Mouse (Mus musculus): ENCODE measurements around the gene Sel1l3.

Sel1l3 gene

GRCm38 (mm10) chr5:53172256-53172636 lies 41.5 kb downstream of the Sel1l3 start:
- no peak for DNase-seq

GRCm38 (mm10) chr5:53171611-53172255 lies 42.0 kb downstream of the Sel1l3 start:
- DNase-seq: no peak

GRCm38 (mm10) chr5:53167564-53167963 lies 46.2 kb downstream of the Sel1l3 start:
- no peak for DNase-seq

- no peak for DNase-seq
These were observed 48.1 kb downstream of the Sel1l3 start for GRCm38 (mm10) chr5:53165672-53166071.

- DNase-seq: no peak
These were observed 51.3 kb downstream of the Sel1l3 start for GRCm38 (mm10) chr5:53162436-53162835.

GRCm38 (mm10) chr5:53161506-53162186 lies 52.1 kb downstream of the Sel1l3 start:
- DNase-seq: no peak

DNA sequence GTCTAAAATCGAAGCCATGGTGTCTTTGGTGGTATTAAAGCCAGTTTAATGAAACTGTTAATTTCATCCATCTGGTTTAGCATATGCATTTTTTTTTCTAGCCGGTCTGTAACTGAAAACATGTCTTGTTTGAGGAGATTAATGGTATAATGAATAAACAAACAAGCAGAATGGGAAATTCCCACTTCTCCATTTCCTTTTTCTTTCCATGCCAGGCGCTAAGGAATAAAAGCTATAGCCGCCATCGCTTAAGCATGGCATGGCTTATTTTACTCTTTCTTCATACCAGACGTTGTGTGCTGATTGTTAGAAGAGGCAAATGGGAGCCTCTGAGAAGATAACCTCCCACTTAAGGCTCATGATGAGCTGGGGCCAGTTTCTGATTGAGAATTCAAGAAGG lies 53.5 kb downstream of the Sel1l3 start:
- DNase-seq: no peak

DNA sequence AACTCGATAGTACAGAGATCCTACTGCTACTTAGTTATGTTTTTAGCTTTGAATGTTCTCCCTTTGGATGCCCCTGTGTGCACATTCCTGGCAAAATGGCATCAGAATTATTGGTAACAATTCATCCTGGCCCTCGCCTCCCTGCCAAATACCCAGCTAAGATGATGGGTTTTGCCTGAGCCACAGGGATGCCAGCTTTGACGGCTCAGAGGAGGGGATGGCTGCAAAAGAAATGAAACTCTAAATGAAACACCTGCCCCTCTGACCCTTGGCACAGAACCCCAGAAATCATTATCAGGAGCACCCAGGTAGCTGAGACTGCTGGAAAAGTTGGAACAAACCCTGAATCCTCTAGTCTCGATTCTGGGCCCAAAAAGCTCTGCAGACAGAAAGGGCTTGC lies 54.1 kb downstream of the Sel1l3 start:
- no peak for DNase-seq

DNA sequence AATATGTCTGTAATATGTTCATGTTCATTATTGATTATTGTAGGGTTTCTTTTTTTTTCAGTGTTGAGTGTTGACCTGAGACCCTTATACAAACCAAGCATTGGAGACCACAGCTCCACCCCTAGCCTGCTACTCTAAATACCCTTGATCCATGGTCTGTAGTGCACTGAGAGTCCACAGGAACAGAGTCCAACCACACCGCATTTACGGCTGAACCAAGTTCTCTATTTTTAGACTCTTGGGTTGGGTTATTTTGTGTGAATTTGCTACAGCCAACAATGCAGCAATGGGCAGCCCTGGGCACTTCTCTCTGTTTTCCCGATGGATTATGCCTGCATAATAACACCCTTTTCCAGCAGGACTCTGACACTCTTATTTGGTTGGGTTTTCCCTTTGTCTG lies 54.6 kb downstream of the Sel1l3 start:
- no peak for DNase-seq

DNA sequence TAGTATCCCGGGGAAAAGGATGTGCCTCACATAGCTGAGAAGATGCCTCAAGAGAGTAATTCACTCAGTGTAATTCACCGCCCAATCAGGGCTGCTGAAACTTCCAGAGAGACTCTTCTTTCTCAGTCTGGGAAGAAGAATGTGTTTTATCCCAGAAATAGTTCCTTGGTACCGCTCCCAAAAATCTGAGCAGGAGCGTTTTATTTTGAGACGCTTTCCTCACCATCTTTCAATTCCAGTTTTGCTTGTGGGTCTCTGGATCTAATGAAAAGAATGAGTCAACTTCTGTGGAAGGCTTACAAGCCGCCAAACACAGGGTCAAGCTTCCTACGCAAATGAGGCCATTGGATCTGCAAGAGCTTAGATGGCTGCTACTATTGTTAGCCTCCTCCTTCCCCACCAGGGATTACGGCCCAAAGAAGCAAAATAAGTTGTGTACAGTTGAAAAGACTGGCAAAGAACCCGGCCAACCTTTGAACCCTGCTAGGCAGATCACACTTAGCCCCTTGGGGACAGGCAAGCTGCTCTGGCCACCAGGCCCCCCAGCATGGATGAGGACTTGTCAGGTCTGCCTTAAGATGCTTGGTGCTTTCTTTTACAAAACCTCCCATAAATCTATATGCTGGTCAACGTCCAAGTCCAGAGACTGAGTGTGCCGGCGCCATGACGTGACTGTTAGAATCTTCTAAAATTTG lies 57.6 kb downstream of the Sel1l3 start:
- DNase-seq: no peak

DNA sequence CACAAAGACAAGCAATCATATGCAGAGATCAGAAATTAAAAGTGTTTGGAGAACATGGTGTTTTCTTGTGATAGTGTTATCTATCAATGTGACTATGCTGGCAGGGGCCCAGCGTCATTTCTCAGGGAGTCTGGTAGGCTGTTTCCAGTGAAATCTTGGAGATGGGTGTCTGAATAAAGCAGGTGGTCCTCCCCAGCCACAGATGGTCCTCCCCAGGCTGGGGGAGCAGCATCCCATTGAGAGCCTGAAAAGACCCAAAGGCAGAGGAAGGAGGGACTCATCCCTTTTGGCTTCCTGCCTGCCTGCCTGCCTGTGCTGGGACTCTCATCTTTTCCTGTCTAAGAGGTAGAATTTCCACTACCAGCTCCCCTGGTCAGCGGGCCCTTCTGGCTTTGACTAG lies 59.2 kb downstream of the Sel1l3 start:
- no peak for DNase-seq

GRCm38 (mm10) chr5:53154078-53154477 lies 59.6 kb downstream of the Sel1l3 start:
- no peak for DNase-seq

DNA sequence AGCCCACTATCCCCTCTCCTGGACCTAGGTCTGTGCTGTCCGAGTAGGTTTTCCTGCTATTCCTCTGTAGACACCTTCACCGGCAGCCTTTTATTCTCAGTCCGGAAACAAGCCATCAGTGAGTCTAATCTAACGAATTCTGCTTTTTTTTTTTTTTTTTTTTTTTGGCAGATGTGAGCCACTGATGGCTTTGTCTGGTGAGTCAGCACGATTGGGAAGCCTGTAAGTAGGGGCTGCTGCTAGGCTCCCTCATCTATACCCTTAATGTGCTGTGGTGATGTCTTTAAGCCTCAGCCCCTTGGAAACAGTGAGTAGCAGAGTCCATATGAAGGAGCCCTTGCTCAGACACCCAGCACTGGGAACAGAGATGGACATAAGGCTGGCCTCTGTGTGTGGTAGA lies 60.6 kb downstream of the Sel1l3 start:
- no peak for DNase-seq

GRCm38 (mm10) chr5:53151379-53151960 lies 62.3 kb downstream of the Sel1l3 start:
- DNase-seq: no peak

- no peak for DNase-seq
These were observed 64.6 kb downstream of the Sel1l3 start for GRCm38 (mm10) chr5:53148960-53149685.

GRCm38 (mm10) chr5:53148160-53148923 lies 65.4 kb downstream of the Sel1l3 start:
- DNase-seq: no peak

GRCm38 (mm10) chr5:53147418-53147817 lies 66.3 kb downstream of the Sel1l3 start:
- DNase-seq: no peak

GRCm38 (mm10) chr5:53146684-53147061 lies 67.1 kb downstream of the Sel1l3 start:
- no peak for DNase-seq

- DNase-seq: no peak
These were observed 67.6 kb downstream of the Sel1l3 start for GRCm38 (mm10) chr5:53146049-53146683.

DNA sequence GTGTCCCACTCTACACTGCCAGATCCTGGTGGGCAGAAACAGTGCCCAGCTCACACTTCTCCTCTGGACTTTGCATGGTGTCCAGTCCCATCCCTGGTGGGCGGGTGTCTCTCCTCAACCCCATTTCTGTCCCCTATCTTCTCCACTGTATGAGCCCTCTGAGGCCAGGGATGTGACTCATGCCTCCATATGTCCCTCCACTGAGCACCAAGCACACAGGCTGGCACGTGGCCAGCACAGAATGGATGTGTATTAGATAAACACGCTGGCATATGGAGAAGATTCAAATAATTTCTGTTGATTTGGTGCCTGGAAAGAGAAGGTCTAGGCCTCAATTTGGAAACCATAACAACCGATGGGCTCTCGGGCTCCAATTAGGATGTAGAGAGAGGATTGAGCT lies 71.1 kb downstream of the Sel1l3 start:
- DNase-seq: no peak

DNA sequence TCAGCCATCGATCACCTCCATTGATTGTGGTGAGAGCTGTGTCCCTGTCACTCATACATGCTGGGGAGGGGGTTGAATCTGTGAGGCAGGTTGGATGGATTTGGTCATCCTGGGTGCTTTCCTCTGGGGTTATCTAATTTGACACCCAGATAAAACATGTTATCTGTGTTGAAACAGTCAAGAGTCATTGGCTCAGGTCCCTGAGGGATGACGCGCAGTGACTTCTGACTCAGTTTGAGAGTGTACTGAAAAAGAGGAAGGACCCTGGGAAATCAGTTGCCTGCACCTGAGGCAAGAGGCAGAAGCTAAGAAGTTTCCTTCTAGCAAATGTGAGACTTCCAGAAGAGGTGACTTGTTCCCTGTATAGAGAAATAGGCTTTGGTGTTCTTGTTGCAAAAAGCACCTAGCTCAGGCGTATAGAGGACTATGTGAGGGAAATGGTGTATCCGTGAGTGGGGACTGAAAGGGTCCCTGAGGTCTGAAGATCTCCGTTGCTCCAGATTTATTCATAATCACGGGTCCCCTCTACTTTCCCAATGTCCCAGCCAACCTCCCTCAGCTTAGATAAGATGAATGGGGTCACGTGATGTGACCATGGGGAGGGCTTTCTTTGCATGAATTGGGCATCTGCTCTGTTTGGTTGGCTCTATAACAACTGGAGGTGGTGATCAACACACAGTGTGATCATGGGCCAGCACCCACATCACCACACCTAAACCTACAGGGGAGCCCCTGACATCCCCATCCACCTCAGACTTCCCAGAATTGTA lies 73.4 kb downstream of the Sel1l3 start:
- DNase-seq: no peak

All from thymus, adult 18-20 months (tissue).